In the genomic region with DNA sequence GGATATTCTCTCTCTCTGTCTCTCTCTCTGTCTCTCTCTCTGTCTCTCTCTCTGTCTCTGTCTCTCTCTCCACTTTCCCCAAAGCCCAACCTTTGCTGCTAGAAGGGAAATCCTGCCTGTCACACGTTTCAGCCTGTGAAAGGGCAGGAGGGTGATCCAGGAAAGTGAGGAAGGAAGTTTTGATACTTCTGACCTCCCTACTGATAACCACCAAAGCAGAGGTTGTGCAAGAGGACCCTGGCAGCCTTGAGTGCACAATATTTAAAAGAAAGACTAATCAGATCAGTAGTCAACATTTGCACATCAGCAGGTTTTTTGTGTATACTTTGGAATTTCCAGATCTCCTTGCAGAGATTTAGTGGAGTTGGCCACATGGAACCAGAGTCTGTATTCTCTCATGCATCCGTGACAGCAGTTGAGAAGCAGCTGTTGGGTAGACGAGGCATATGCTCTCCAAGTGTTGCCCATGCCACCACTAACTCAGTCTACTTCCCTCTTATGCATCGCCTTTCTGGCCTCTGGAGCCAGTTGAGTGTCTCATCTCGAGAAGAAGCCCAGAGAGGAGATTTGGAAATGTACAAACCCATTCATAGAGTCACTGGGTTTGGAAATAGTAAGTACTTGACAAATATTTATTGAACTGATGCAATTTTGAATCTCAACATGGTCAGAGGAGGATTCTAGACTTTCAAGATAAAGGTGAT, we compare ENCODE assay signal across 17 mouse cellular contexts.
A peak's percentile ranks its signal among the peaks of the same experiment; 100 is the strongest.
DNase-seq lines count a peak whose midpoint lies in the region; ATAC-seq and TF ChIP-seq lines count a peak whose summit lies in the region.
"Had no signal": no experiment of that assay in that cellular context is flagged by ENCODE, and none has a peak within 500 bp of the region (broad histone marks: within the 10 kb centered on the region; RNA-seq: fewer than 3 reads in every experiment).

No protein-coding gene starts in this region.

- H3K4me1 ChIP-seq in kidney, adult 2 months (ENCODE audit: control insufficient read depth, insufficient read depth, low read length) = no peaks in the 10 kb centered on the region
- H3K4me1 ChIP-seq in liver, embryonic 16.5 days (ENCODE audit: control insufficient read depth, low read depth, low read length) = peaks cover 7% of the 10 kb centered on the region
- H3K4me1 ChIP-seq in liver, embryonic 12.5 days = no peaks in the 10 kb centered on the region
- H3K4me1 ChIP-seq in cerebellum, adult 2 months (ENCODE audit: control insufficient read depth, insufficient read depth, low read length) = no peaks in the 10 kb centered on the region
- H3K4me1 ChIP-seq: embryonic facial prominence, embryonic 12.5 days had no signal

- H3K27ac ChIP-seq in kidney, adult 2 months (ENCODE audit: insufficient read depth, low read depth, low read length) = no peak overlapping the region
- H3K27ac ChIP-seq in liver, embryonic 16.5 days (ENCODE audit: low read length) = no peak overlapping the region
- no peak overlapping the region for H3K27ac ChIP-seq in liver, embryonic 12.5 days
- no peak overlapping the region for H3K27ac ChIP-seq in cerebellum, adult 2 months (ENCODE audit: insufficient read depth, low read length)
- H3K27ac ChIP-seq: embryonic facial prominence, embryonic 12.5 days; hindbrain, postnatal 0 days; liver, embryonic 13.5 days had no signal

- H3K36me3 ChIP-seq in kidney, adult 2 months (ENCODE audit: control insufficient read depth, insufficient read depth, low read length) = no peaks in the 10 kb centered on the region
- no peaks in the 10 kb centered on the region for H3K36me3 ChIP-seq in liver, embryonic 16.5 days (ENCODE audit: control insufficient read depth, insufficient read depth)
- no peaks in the 10 kb centered on the region for H3K36me3 ChIP-seq in liver, embryonic 12.5 days
- H3K36me3 ChIP-seq: embryonic facial prominence, embryonic 12.5 days; liver, embryonic 13.5 days had no signal

- TF ChIP-seq CTCF in kidney, adult 2 months (conservative IDR thresholded peaks at IDR 0.05; ENCODE audit: insufficient read depth, insufficient read length, low read depth, low read length) = no peak
- no peak for TF ChIP-seq CTCF in cerebellum, adult 2 months (IDR thresholded peaks at IDR 0.05; ENCODE audit: borderline replicate concordance, insufficient read depth, low read depth, low read length)

- no peak for TF ChIP-seq POLR2A in kidney, adult 2 months (IDR thresholded peaks at IDR 0.05; ENCODE audit: low read depth, low read length)
- TF ChIP-seq POLR2A in cerebellum, adult 2 months (IDR thresholded peaks at IDR 0.05; ENCODE audit: borderline replicate concordance, insufficient read depth, low read length) = no peak

- WGBS in kidney, adult 2 months = 68% methylated on average over 5 of the region's 5 CpGs
- 6% methylated on average over 5 of the region's 5 CpGs for WGBS in liver, embryonic 16.5 days (ENCODE audit: insufficient replicate concordance)
- 16% methylated on average over 5 of the region's 5 CpGs for WGBS in liver, embryonic 12.5 days (ENCODE audit: insufficient replicate concordance)
- 57% methylated on average over 5 of the region's 5 CpGs for WGBS in cerebellum, adult 2 months

- no peaks in the 10 kb centered on the region for H3K27me3 ChIP-seq in kidney, adult 2 months (replicated peaks; ENCODE audit: control insufficient read depth, insufficient read depth, low read length)
- no peaks in the 10 kb centered on the region for H3K27me3 ChIP-seq in liver, embryonic 16.5 days (ENCODE audit: control insufficient read depth, insufficient read depth, low read depth, low read length)
- H3K27me3 ChIP-seq in liver, embryonic 12.5 days (replicated peaks) = no peaks in the 10 kb centered on the region
- no peaks in the 10 kb centered on the region for H3K27me3 ChIP-seq in cerebellum, adult 2 months (ENCODE audit: control insufficient read depth, insufficient read depth, low read length)
- H3K27me3 ChIP-seq: embryonic facial prominence, embryonic 12.5 days; liver, embryonic 13.5 days had no signal

- H3K9ac ChIP-seq in liver, embryonic 16.5 days (ENCODE audit: low read depth, low read length) = no peak overlapping the region
- no peak overlapping the region for H3K9ac ChIP-seq in liver, embryonic 12.5 days
- H3K9ac ChIP-seq: embryonic facial prominence, embryonic 12.5 days; liver, embryonic 13.5 days had no signal

- peak; percentile 52 for DNase-seq in kidney, adult 2 months
- no peak for DNase-seq in kidney, adult 18-20 months
- DNase-seq in adrenal gland, postnatal 36 days = peak; percentile 18 to 30
- no peak for DNase-seq in cerebellum, adult 2 months
- DNase-seq: cerebellum, adult 18-20 months; heart, postnatal 4 days; layer of hippocampus, postnatal 36 days; liver, embryonic 13.5 days; retina, postnatal 1 day; thymus, postnatal 36 days had no signal

- H3K9me3 ChIP-seq in liver, embryonic 16.5 days (replicated peaks; ENCODE audit: control insufficient read depth, low read length) = no peaks in the 10 kb centered on the region
- no peaks in the 10 kb centered on the region for H3K9me3 ChIP-seq in liver, embryonic 12.5 days (replicated peaks)
- H3K9me3 ChIP-seq: embryonic facial prominence, embryonic 12.5 days; liver, embryonic 13.5 days had no signal

- ATAC-seq in liver, embryonic 16.5 days (ENCODE audit: low read depth) = peak; percentile 35; the same call in 1 of the 2 replicates
- no peak for ATAC-seq in liver, embryonic 12.5 days
- peak; percentile 79 for ATAC-seq in megakaryocyte progenitor cell, adult 5-6 weeks (replicated peaks; ENCODE audit: poor library complexity)
- ATAC-seq: forebrain, embryonic 16.5 days; hindbrain, postnatal 0 days; midbrain, embryonic 16.5 days had no signal

- no peak overlapping the region for H3K4me2 ChIP-seq in liver, embryonic 16.5 days (ENCODE audit: low read depth, low read length)
- no peak overlapping the region for H3K4me2 ChIP-seq in liver, embryonic 12.5 days
- H3K4me2 ChIP-seq: embryonic facial prominence, embryonic 12.5 days; liver, embryonic 13.5 days had no signal

- H3K4me3 ChIP-seq in kidney, adult 2 months (ENCODE audit: insufficient read depth, low read depth, low read length) = no peak overlapping the region
- H3K4me3 ChIP-seq in liver, embryonic 16.5 days (ENCODE audit: low read depth, low read length) = no peak overlapping the region
- H3K4me3 ChIP-seq in liver, embryonic 12.5 days = no peak overlapping the region
- H3K4me3 ChIP-seq in cerebellum, adult 2 months (replicated peaks; ENCODE audit: insufficient read depth, low read depth, low read length) = no peak overlapping the region
- H3K4me3 ChIP-seq: embryonic facial prominence, embryonic 12.5 days; liver, embryonic 13.5 days had no signal

Comparison
In these comparisons a context has a peak if more than half of its experiments do, and no peak if none do; other contexts are left out.
1. DNase-seq: peak in kidney, adult 2 months (single experiment) and adrenal gland, postnatal 36 days (2 of 2); none in kidney, adult 18-20 months (single experiment) and cerebellum, adult 2 months (0 of 2).